Mouse (Mus musculus): ENCODE measurements around the gene Diaph2.

DNA sequence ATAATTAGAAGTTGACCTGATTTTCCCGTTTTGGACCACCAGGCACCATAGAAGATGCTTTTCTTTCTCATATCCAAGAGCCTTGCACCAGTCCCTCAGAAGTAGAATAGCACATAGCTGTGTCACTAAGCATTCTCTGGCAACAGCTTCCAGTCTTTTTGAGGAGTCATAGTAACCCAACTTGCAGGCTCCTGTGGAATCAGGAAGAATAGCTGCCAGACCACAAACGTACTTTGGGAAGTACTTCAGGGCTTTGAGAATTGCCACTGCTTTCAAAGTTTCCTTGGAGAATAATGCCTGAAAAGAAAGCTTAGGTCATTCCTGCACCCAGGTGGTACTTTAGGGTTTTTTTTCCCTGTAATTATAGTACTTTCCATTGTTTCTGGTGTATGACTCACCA is 723.6 kb downstream of the Diaph2 start:
- TF ChIP-seq CTCF (IDR thresholded peaks at IDR 0.05; ENCODE audit: extremely low read depth, insufficient read depth, insufficient read length, insufficient replicate concordance) (no peak), POLR2A (IDR thresholded peaks at IDR 0.05; ENCODE audit: low read depth, low read length) (no peak)
